Mouse (Mus musculus) liver, embryonic 16.5 days (tissue): ENCODE measurements at regions not wholly inside any gene's neighbourhood (a gene's known extent, or its start where the extent isn't known, plus 50 kb on each side); places are given as distances from the start of the nearest gene placed in this dataset.
"Not testable (repeated sequence)": the region's sequence is repeated elsewhere in the genome, so short reads cannot be mapped to it uniquely, and the experiment has no call there.

Source experiments
- ATAC-seq: fragments of 200-750 bp; cut with Nextera tagmentation; 2 replicates; pipeline ENCODE4 v1.8.0; 2017; ENCODE audit warnings: low read depth, mild to moderate bottlenecking, moderate number of reproducible peaks, moderate library complexity
- H3K27ac ChIP-seq: fragments of 300-500 bp; sonication (generic); 2 replicates; pipeline ENCODE4 v1.5.1; 2014; ENCODE audit warnings: mild to moderate bottlenecking, low read length
- H3K27me3 ChIP-seq: fragments of 300-500 bp; sonication (generic); 2 replicates; pipeline ENCODE4 v1.6.1; 2014; ENCODE audit warnings: low read depth, low read length, mixed read lengths; ENCODE audit not compliant: control insufficient read depth, insufficient read depth
- H3K36me3 ChIP-seq: fragments of 300-500 bp; sonication (generic); 2 replicates; pipeline ENCODE4 v1.6.1; 2014; ENCODE audit warnings: mild to moderate bottlenecking; ENCODE audit not compliant: control insufficient read depth, insufficient read depth
- H3K4me1 ChIP-seq: fragments of 300-500 bp; sonication (generic); 2 replicates; pipeline ENCODE4 v1.6.1; 2014; ENCODE audit warnings: low read depth, low read length, mixed read lengths; ENCODE audit not compliant: control insufficient read depth
- H3K4me2 ChIP-seq: fragments of 300-500 bp; sonication (generic); 2 replicates; pipeline ENCODE4 v1.6.1; 2014; ENCODE audit warnings: low read depth, low read length, mixed read lengths
- H3K4me3 ChIP-seq: fragments of 300-500 bp; sonication (generic); 2 replicates; pipeline ENCODE4 v1.5.1; 2014; ENCODE audit warnings: low read depth, mild to moderate bottlenecking, low read length
- H3K9ac ChIP-seq: fragments of 300-500 bp; sonication (generic); 2 replicates; pipeline ENCODE4 v1.6.1; 2014; ENCODE audit warnings: low read depth, low read length
- H3K9me3 ChIP-seq: fragments of 300-500 bp; sonication (generic); replicated peaks from 2 replicates; pipeline ENCODE4 v1.6.1; 2016; ENCODE audit warnings: low read length; ENCODE audit not compliant: control insufficient read depth
- WGBS: fragments of 180-500 bp; shearing (Covaris S2); extraction: QIAGEN DNeasy Blood & Tissue Kit; methylation state at CpG from one replicate; pipeline ENCODE4 v1.1.7; 2014; ENCODE audit not compliant: insufficient replicate concordance; 5-methylcytosine and 5-hydroxymethylcytosine counted together

GRCm38 (mm10) chr11:27105920-27106319, 512.1 kb upstream of the Vrk2 start:
- Histone ChIP-seq H3K4me2 (no peak overlapping the region), H3K4me1 (no peaks in the 10 kb centered on the region), H3K27me3 (no peaks in the 10 kb centered on the region), H3K27ac (no peak overlapping the region), H3K9me3 (no peaks in the 10 kb centered on the region), H3K4me3 (no peak overlapping the region), H3K9ac (no peak overlapping the region), H3K36me3 (no peaks in the 10 kb centered on the region)
- 56% methylated on average over 5 of the region's 5 CpGs for WGBS
- ATAC-seq = no peak

- Histone ChIP-seq H3K4me1 (no peaks in the 10 kb centered on the region), H3K9me3 (no peaks in the 10 kb centered on the region), H3K4me3 (no peak overlapping the region), H3K4me2 (no peak overlapping the region), H3K36me3 (no peaks in the 10 kb centered on the region), H3K27ac (no peak overlapping the region), H3K27me3 (no peaks in the 10 kb centered on the region), H3K9ac (no peak overlapping the region)
- ATAC-seq = no peak
Observed at GRCm38 (mm10) chr11:27102906-27103305, 509.1 kb upstream of the Vrk2 start.

- Histone ChIP-seq H3K9ac (no peak overlapping the region), H3K9me3 (no peaks in the 10 kb centered on the region), H3K27me3 (no peaks in the 10 kb centered on the region), H3K4me2 (no peak overlapping the region), H3K4me1 (no peaks in the 10 kb centered on the region), H3K4me3 (no peak overlapping the region), H3K36me3 (no peaks in the 10 kb centered on the region), H3K27ac (no peak overlapping the region)
- 62% methylated on average over 2 of the region's 2 CpGs for WGBS
- ATAC-seq = no peak; the same call in 1 of the 2 replicates
Observed at GRCm38 (mm10) chr11:27102045-27102444, 508.2 kb upstream of the Vrk2 start.

GRCm38 (mm10) chr11:27096615-27097014, 502.8 kb upstream of the Vrk2 start:
- Histone ChIP-seq H3K4me3 (no peak overlapping the region), H3K9me3 (no peaks in the 10 kb centered on the region), H3K27me3 (no peaks in the 10 kb centered on the region), H3K9ac (no peak overlapping the region), H3K36me3 (no peaks in the 10 kb centered on the region), H3K4me1 (no peaks in the 10 kb centered on the region), H3K27ac (no peak overlapping the region), H3K4me2 (no peak overlapping the region)
- no peak for ATAC-seq

- H3K9ac ChIP-seq, ATAC-seq: not testable (repeated sequence)
Observed at GRCm38 (mm10) chr11:27095460-27095859, 501.7 kb upstream of the Vrk2 start.

GRCm38 (mm10) chr11:27086516-27086915, 492.7 kb upstream of the Vrk2 start:
- 48% methylated on average over 1 of the region's 1 CpGs for WGBS
- H3K36me3 ChIP-seq = no peaks in the 10 kb centered on the region
- H3K4me1 ChIP-seq = no peaks in the 10 kb centered on the region
- H3K27me3 ChIP-seq = no peaks in the 10 kb centered on the region
- H3K27ac ChIP-seq = no peak overlapping the region
- no peak overlapping the region for H3K4me2 ChIP-seq
- no peak overlapping the region for H3K4me3 ChIP-seq
- H3K9ac ChIP-seq = no peak overlapping the region
- no peak for ATAC-seq
- H3K9me3 ChIP-seq = no peaks in the 10 kb centered on the region

More at GRCm38 (mm10) chr11:27095460-27095859, 501.7 kb upstream of the Vrk2 start:
- not testable (repeated sequence) for H3K27me3 ChIP-seq, H3K36me3 ChIP-seq, H3K9me3 ChIP-seq, H3K4me2 ChIP-seq, H3K4me3 ChIP-seq, H3K27ac ChIP-seq, H3K4me1 ChIP-seq

- no peak overlapping the region for H3K9ac ChIP-seq
- no peak for ATAC-seq
- no peaks in the 10 kb centered on the region for H3K4me1 ChIP-seq
- no peaks in the 10 kb centered on the region for H3K36me3 ChIP-seq
- no peak overlapping the region for H3K4me2 ChIP-seq
- no peak overlapping the region for H3K4me3 ChIP-seq
- H3K9me3 ChIP-seq = no peaks in the 10 kb centered on the region
- H3K27ac ChIP-seq = no peak overlapping the region
- no peaks in the 10 kb centered on the region for H3K27me3 ChIP-seq
Observed at GRCm38 (mm10) chr11:27081188-27081587, 487.4 kb upstream of the Vrk2 start.

- Histone ChIP-seq H3K4me1 (no peaks in the 10 kb centered on the region), H3K27me3 (no peaks in the 10 kb centered on the region), H3K9ac (no peak overlapping the region), H3K9me3 (no peaks in the 10 kb centered on the region), H3K27ac (no peak overlapping the region), H3K4me2 (no peak overlapping the region), H3K4me3 (no peak overlapping the region), H3K36me3 (no peaks in the 10 kb centered on the region)
- ATAC-seq = no peak
Observed at GRCm38 (mm10) chr11:27070381-27070780, 476.6 kb upstream of the Vrk2 start.

GRCm38 (mm10) chr11:27027243-27027852, 433.5 kb upstream of the Vrk2 start:
- 38% methylated on average over 1 of the region's 1 CpGs for WGBS
- Histone ChIP-seq H3K36me3 (no peaks in the 10 kb centered on the region), H3K4me2 (no peak overlapping the region), H3K27ac (no peak overlapping the region), H3K9me3 (no peaks in the 10 kb centered on the region), H3K9ac (no peak overlapping the region), H3K4me3 (no peak overlapping the region), H3K4me1 (no peaks in the 10 kb centered on the region), H3K27me3 (no peaks in the 10 kb centered on the region)
- ATAC-seq = no peak

- H3K27ac ChIP-seq = no peak overlapping the region
- WGBS = 52% methylated on average over 2 of the region's 2 CpGs
- H3K9me3 ChIP-seq = no peaks in the 10 kb centered on the region
- H3K36me3 ChIP-seq = no peaks in the 10 kb centered on the region
- no peak overlapping the region for H3K4me3 ChIP-seq
- H3K4me2 ChIP-seq = no peak overlapping the region
- no peaks in the 10 kb centered on the region for H3K27me3 ChIP-seq
- no peaks in the 10 kb centered on the region for H3K4me1 ChIP-seq
- no peak overlapping the region for H3K9ac ChIP-seq
- ATAC-seq = no peak
Observed at GRCm38 (mm10) chr11:27025500-27025899, 431.7 kb upstream of the Vrk2 start.
